Mouse (Mus musculus) MEL (cell line): Measurements from ENCODE around the gene Nkiras1. TPM values are rescaled to one million over a fixed set of nuclear protein-coding genes. Genes with fewer than 3 reads are reported as not detected.
A peak's percentile ranks its signal among the peaks of the same experiment; 100 is the strongest.

Source experiments
- DNase-seq: peaks from one replicate; pipeline ENCODE4 v3.0.0; 2011; ENCODE audit warnings: low read depth, low spot score
- H3K27ac ChIP-seq: 2 replicates; pipeline ENCODE4 v1.5.1; 2012; ENCODE audit warnings: low read depth, mild to moderate bottlenecking, control low read depth, low read length, moderate library complexity; ENCODE audit not compliant: control insufficient read depth
- H3K27me3 ChIP-seq, 2 experiments: fragments of 150-350 bp in 1 of 2; sonication (generic) in 1 of 2; 2 replicates each; pipeline ENCODE4 v1.6.1; 2012; ENCODE audit warnings: low read length in 2 of 2, mild to moderate bottlenecking in 2 of 2, improper control_type of control experiment in 1 of 2, moderate library complexity in 1 of 2; ENCODE audit not compliant: insufficient read depth in 2 of 2, control insufficient read depth in 1 of 2
- H3K36me3 ChIP-seq, 2 experiments: 2 replicates each; pipeline ENCODE4 v1.6.1; 2012 to 2014; ENCODE audit warnings: low read length in 2 of 2, improper control_type of control experiment in 1 of 2, inconsistent platforms in 1 of 2, mild to moderate bottlenecking in 1 of 2; ENCODE audit not compliant: insufficient read depth in 2 of 2, control insufficient read depth in 1 of 2
- H3K4me1 ChIP-seq, 2 experiments: fragments of 150-350 bp in 1 of 2; sonication (generic) in 1 of 2; 2 replicates each; pipeline ENCODE4 v1.6.1; 2012; ENCODE audit warnings: low read length in 2 of 2, improper control_type of control experiment in 1 of 2, mild to moderate bottlenecking in 1 of 2; ENCODE audit not compliant: insufficient read depth in 2 of 2, control insufficient read depth in 1 of 2
- H3K4me3 ChIP-seq, 2 experiments: fragments of 150-350 bp in 1 of 2; sonication (generic) in 1 of 2; 2 replicates each; pipeline ENCODE4 v1.5.1; 2012; ENCODE audit warnings: low read depth in 2 of 2, low read length in 2 of 2, mild to moderate bottlenecking in 2 of 2, moderate library complexity in 2 of 2, control low read depth in 1 of 2, improper control_type of control experiment in 1 of 2; ENCODE audit not compliant: control insufficient read depth in 1 of 2, insufficient read depth in 1 of 2
- H3K79me2 ChIP-seq: 2 replicates; pipeline ENCODE4 v1.6.1; 2012; ENCODE audit warnings: mild to moderate bottlenecking, low read length, moderate library complexity; ENCODE audit not compliant: control insufficient read depth, poor library complexity, insufficient read depth
- H3K9ac ChIP-seq: 2 replicates; pipeline ENCODE4 v1.6.1; 2012; ENCODE audit warnings: low read depth, mild to moderate bottlenecking, control low read depth, low read length, moderate library complexity; ENCODE audit not compliant: control insufficient read depth, poor library complexity, severe bottlenecking
- H3K9me3 ChIP-seq: fragments of 150-350 bp; sonication (generic); replicated peaks from 2 replicates; pipeline ENCODE4 v1.6.1; 2012; ENCODE audit warnings: mild to moderate bottlenecking, low read length, improper control_type of control experiment, moderate library complexity; ENCODE audit not compliant: insufficient read depth
- BHLHE40 ChIP-seq: IDR thresholded peaks from 2 replicates; pipeline ENCODE4 v1.6.1; 2012; ENCODE audit warnings: low read depth, mild to moderate bottlenecking, inconsistent platforms, low read length, improper control_type of control experiment, borderline replicate concordance
- CTCF ChIP-seq, 3 experiments: IDR thresholded peaks in 2 of 3; conservative IDR thresholded peaks in 1 of 3; 2 replicates each; pipeline ENCODE4 v1.5.1; 2011 to 2012; ENCODE audit warnings: low read length in 3 of 3, low read depth in 2 of 3, mild to moderate bottlenecking in 2 of 3, improper control_type of control experiment in 1 of 3, inconsistent platforms in 1 of 3, mixed read lengths in 1 of 3, moderate library complexity in 1 of 3; ENCODE audit not compliant: control insufficient read depth in 1 of 3, insufficient read depth in 1 of 3, poor library complexity in 1 of 3, severe bottlenecking in 1 of 3
- E2F4 ChIP-seq: IDR thresholded peaks from 2 replicates; pipeline ENCODE4 v1.6.1; 2011; ENCODE audit warnings: low read depth, low read length, improper control_type of control experiment, borderline replicate concordance
- ELF1 ChIP-seq: IDR thresholded peaks from 2 replicates; pipeline ENCODE4 v1.6.1; 2014; ENCODE audit warnings: low read depth, mild to moderate bottlenecking, inconsistent platforms, low read length, improper control_type of control experiment, moderate library complexity
- GABPA ChIP-seq: IDR thresholded peaks from 2 replicates; pipeline ENCODE4 v1.6.1; 2012; ENCODE audit warnings: low read depth, mild to moderate bottlenecking, inconsistent platforms, low read length, improper control_type of control experiment, moderate library complexity
- GATA1 ChIP-seq: IDR thresholded peaks from 2 replicates; pipeline ENCODE4 v1.6.1; 2011; ENCODE audit warnings: low read depth, low read length, improper control_type of control experiment
- KAT2A ChIP-seq: conservative IDR thresholded peaks from 2 replicates; pipeline ENCODE4 v1.6.1; 2012; ENCODE audit warnings: low read depth, low read length, improper control_type of control experiment, inconsistent platforms
- MAFK ChIP-seq: IDR thresholded peaks from 2 replicates; pipeline ENCODE4 v1.6.1; 2011; ENCODE audit warnings: low read depth, mild to moderate bottlenecking, low read length, improper control_type of control experiment, borderline replicate concordance
- MAZ ChIP-seq: IDR thresholded peaks from 2 replicates; pipeline ENCODE4 v1.6.1; 2012; ENCODE audit warnings: low read depth, mild to moderate bottlenecking, inconsistent platforms, low read length, improper control_type of control experiment
- MEF2A ChIP-seq: IDR thresholded peaks from 2 replicates; pipeline ENCODE4 v1.6.1; 2014; ENCODE audit warnings: low read depth, mild to moderate bottlenecking, inconsistent platforms, low read length, improper control_type of control experiment; ENCODE audit not compliant: poor library complexity, insufficient replicate concordance, severe bottlenecking; ENCODE audit errors: extremely low read depth
- MYB ChIP-seq: IDR thresholded peaks from 2 replicates; pipeline ENCODE4 v1.6.1; 2011; ENCODE audit warnings: mild to moderate bottlenecking, low read depth, low read length, improper control_type of control experiment
- NELFE ChIP-seq: IDR thresholded peaks from 2 replicates; pipeline ENCODE4 v1.6.1; 2011; ENCODE audit warnings: low read depth, low read length, improper control_type of control experiment
- NRF1 ChIP-seq: IDR thresholded peaks from 2 replicates; pipeline ENCODE4 v1.6.1; 2014; ENCODE audit warnings: low read depth, mild to moderate bottlenecking, inconsistent platforms, low read length, improper control_type of control experiment, moderate library complexity; ENCODE audit not compliant: poor library complexity, insufficient read depth, severe bottlenecking
- POLR2A ChIP-seq, 2 experiments: IDR thresholded peaks; 2 replicates each; pipeline ENCODE4 v1.6.1; 2011 to 2012; ENCODE audit warnings: low read length in 2 of 2, mild to moderate bottlenecking in 2 of 2, control low read depth in 1 of 2, improper control_type of control experiment in 1 of 2, low read depth in 1 of 2, moderate library complexity in 1 of 2; ENCODE audit not compliant: control insufficient read depth in 1 of 2, insufficient read depth in 1 of 2, poor library complexity in 1 of 2
- POLR2AphosphoS5 ChIP-seq: IDR thresholded peaks from 2 replicates; pipeline ENCODE4 v1.6.1; 2012; ENCODE audit warnings: low read depth, borderline replicate concordance, mild to moderate bottlenecking, inconsistent platforms, low read length, moderate library complexity, mixed read lengths
- RAD21 ChIP-seq: IDR thresholded peaks from 2 replicates; pipeline ENCODE4 v1.6.1; 2011; ENCODE audit warnings: mild to moderate bottlenecking, low read depth, low read length, improper control_type of control experiment
- RCOR1 ChIP-seq: IDR thresholded peaks from 2 replicates; pipeline ENCODE4 v1.6.1; 2012; ENCODE audit warnings: low read depth, mild to moderate bottlenecking, inconsistent platforms, low read length, improper control_type of control experiment
- SIN3A ChIP-seq: IDR thresholded peaks from 2 replicates; pipeline ENCODE4 v1.6.1; 2012; ENCODE audit warnings: low read length, improper control_type of control experiment, inconsistent platforms
- SMC3 ChIP-seq: IDR thresholded peaks from 2 replicates; pipeline ENCODE4 v1.6.1; 2011; ENCODE audit warnings: low read depth, low read length, improper control_type of control experiment
- TAL1 ChIP-seq: IDR thresholded peaks from 2 replicates; pipeline ENCODE4 v1.6.1; 2012; ENCODE audit warnings: mild to moderate bottlenecking, inconsistent platforms, low read length, moderate library complexity, mixed read lengths
- TBP ChIP-seq: IDR thresholded peaks from 2 replicates; pipeline ENCODE4 v1.8.0; 2011; ENCODE audit warnings: low read depth, low read length, improper control_type of control experiment
- USF1 ChIP-seq: IDR thresholded peaks from 2 replicates; pipeline ENCODE4 v1.6.1; 2014; ENCODE audit warnings: low read depth, mild to moderate bottlenecking, inconsistent platforms, low read length, improper control_type of control experiment, moderate library complexity
- USF2 ChIP-seq, 2 experiments: IDR thresholded peaks; 2 replicates each; pipeline ENCODE4 v1.6.1; 2011 to 2012; ENCODE audit warnings: improper control_type of control experiment in 2 of 2, low read length in 2 of 2, borderline replicate concordance in 1 of 2, inconsistent platforms in 1 of 2, low read depth in 1 of 2, mild to moderate bottlenecking in 1 of 2; ENCODE audit not compliant: insufficient read depth in 1 of 2
- ZC3H11A ChIP-seq: IDR thresholded peaks from 2 replicates; pipeline ENCODE4 v1.6.1; 2012; ENCODE audit warnings: low read depth, mild to moderate bottlenecking, inconsistent platforms, low read length, improper control_type of control experiment
- ZKSCAN1 ChIP-seq: IDR thresholded peaks from 2 replicates; pipeline ENCODE4 v1.6.1; 2012; ENCODE audit warnings: low read depth, mild to moderate bottlenecking, inconsistent platforms, low read length, improper control_type of control experiment, moderate library complexity
- ZNF384 ChIP-seq: IDR thresholded peaks from 2 replicates; pipeline ENCODE4 v1.6.1; 2012; ENCODE audit warnings: low read depth, mild to moderate bottlenecking, inconsistent platforms, low read length, improper control_type of control experiment
- polyA plus RNA-seq, 2 experiments: library from polyadenylated mRNA; stranded (reverse) in 1 of 2; unstranded in 1 of 2; fragments of >175 nt in 1 of 2; fragments of >200 nt in 1 of 2; gene quantifications; 2 replicates each; pipeline versions ENCODE4 v1.2.1 to v1.2.4; 2012; ENCODE audit warnings: low replicate concordance in 2 of 2, low read depth in 1 of 2; ENCODE audit not compliant: insufficient read length in 2 of 2, insufficient read depth in 1 of 2, missing spikeins in 1 of 2
- total RNA-seq: library from RNA; depleted of rRNA; stranded (reverse); fragments of 300-350 nt; gene quantifications from 2 replicates; pipeline ENCODE4 v1.2.3, GENCODE M21; 2012

Nkiras1 gene
- total and polyA plus RNA-seq, 3 experiments, result 6.8 to 6.9 TPM; not detected in 1

- Histone ChIP-seq H3K36me3 (peaks cover 9 to 16% of the 10 kb centered on the region in 2 experiments), H3K79me2 (no peaks in the 10 kb centered on the region)
These were observed 9.4 kb downstream of the Nkiras1 start for GRCm38 (mm10) chr14:18280375-18280774.

GRCm38 (mm10) chr14:18284581-18284980 lies 13.6 kb downstream of the Nkiras1 start:
- TF ChIP-seq CTCF (IDR thresholded peaks at IDR 0.05 in 2 of 3, conservative IDR thresholded peaks at IDR 0.05 in 1 of 3; ENCODE audit: control insufficient read depth in 1 of 3, insufficient read depth in 1 of 3, low read depth in 2 of 3, low read length in 3 of 3, poor library complexity in 1 of 3, severe bottlenecking in 1 of 3) (peak in 2 of 3 experiments; percentile 31 to 42; a peak in 3 of 6 replicates), MAFK (no peak), ZNF384 (0 out of 2 replicates have a peak, but pooled peaks have one; percentile 27), USF2 (IDR thresholded peaks at IDR 0.05; ENCODE audit: borderline replicate concordance in 1 of 2, insufficient read depth in 1 of 2, low read depth in 1 of 2, low read length in 2 of 2) (no peak), MAZ (no peak), NELFE (no peak), BHLHE40 (no peak), MYB (no peak), ZC3H11A (0 out of 2 replicates have a peak, but pooled peaks have one; percentile 10), GABPA (no peak), SMC3 (peak; percentile 29; the same call in 1 of the 2 replicates), ZKSCAN1 (no peak), RAD21 (peak; percentile 45)
- peaks cover 0 to 8% of the 10 kb centered on the region in 2 experiments; a peak in 2 of 4 replicates for H3K4me1 ChIP-seq
- H3K9ac ChIP-seq, result no peak overlapping the region
- no peak overlapping the region for H3K27ac ChIP-seq
- H3K27me3 ChIP-seq, result no peaks in the 10 kb centered on the region
- H3K79me2 ChIP-seq, result peaks cover 5% of the 10 kb centered on the region
- H3K9me3 ChIP-seq, result no peaks in the 10 kb centered on the region
- no peak overlapping the region for H3K4me3 ChIP-seq
- DNase-seq, result peak; percentile 52
- H3K36me3 ChIP-seq, result peaks cover 11 to 14% of the 10 kb centered on the region in 2 experiments

More at GRCm38 (mm10) chr14:18280375-18280774, 9.4 kb downstream of the Nkiras1 start:
- Histone ChIP-seq H3K27ac (no peak overlapping the region), H3K9ac (no peak overlapping the region), H3K9me3 (no peaks in the 10 kb centered on the region), H3K4me1 (peaks cover 0 to 4% of the 10 kb centered on the region in 2 experiments; a peak in 1 of 4 replicates), H3K4me3 (no peak overlapping the region), H3K27me3 (no peaks in the 10 kb centered on the region)
- no peak for DNase-seq
- TF ChIP-seq TBP (no peak), E2F4 (no peak), GATA1 (no peak), SIN3A (no peak), POLR2AphosphoS5 (no peak), RCOR1 (no peak), USF2 (IDR thresholded peaks at IDR 0.05; ENCODE audit: borderline replicate concordance in 1 of 2, insufficient read depth in 1 of 2, low read depth in 1 of 2, low read length in 2 of 2) (no peak), BHLHE40 (no peak), ELF1 (no peak), NRF1 (no peak), TAL1 (no peak), POLR2A (IDR thresholded peaks at IDR 0.05; ENCODE audit: control insufficient read depth in 1 of 2, insufficient read depth in 1 of 2, low read depth in 1 of 2, low read length in 2 of 2, poor library complexity in 1 of 2) (no peak), MEF2A (no peak), MYB (no peak), USF1 (no peak), KAT2A (no peak), SMC3 (no peak), NELFE (no peak)
- TF ChIP-seq, all 39 proteins: peak for 0
